Mouse (Mus musculus) adrenal gland, adult 2 months (tissue): ENCODE data around the gene Rps27rt. TPM values are rescaled to one million over a fixed set of nuclear protein-coding genes. Genes with fewer than 3 reads are reported as not detected.

ENCODE experiments used
- polyA plus RNA-seq: library from polyadenylated mRNA; depleted of rRNA; stranded (reverse); fragments of >200 nt; gene quantifications from 2 replicates; pipeline ENCODE4 v1.2.3, GENCODE M21; 2012; rRNA removed
- total RNA-seq, 2 experiments: library from RNA; stranded (reverse); gene quantifications; 2 replicates each; pipeline ENCODE4 v1.2.3; 2021

Gene Rps27rt
- total and polyA plus RNA-seq, 3 experiments, result 2.8 to 63.5 (median 29.7) TPM

Other genes starting within 250 kb of the Rps27rt start
- 10 to 100 TPM; 27.8 to 41.3 TPM for gene Cmtm7, start 200.9 kb downstream of the Rps27rt start, total RNA-seq
- gene Cmtm7, start 200.9 kb downstream of the Rps27rt start, polyA plus RNA-seq, result 187 and 230 TPM in 2 replicates
- gene Cmtm8, start 138.6 kb downstream of the Rps27rt start, total RNA-seq, result 1 to 10 TPM; 4.9 to 7.3 TPM
- 23.2 and 32.4 TPM in 2 replicates for gene Cmtm8, start 138.6 kb downstream of the Rps27rt start, polyA plus RNA-seq
- 10 to 100 TPM; 30.9 to 33.1 TPM for gene Gpd1l, start 48.8 kb downstream of the Rps27rt start, total RNA-seq
- 10.8 and 12.4 TPM in 2 replicates for gene Gpd1l, start 48.8 kb downstream of the Rps27rt start, polyA plus RNA-seq
- gene Osbpl10, start 4.2 kb downstream of the Rps27rt start, total RNA-seq, result 1 to 10 TPM; 4.4 to 6.2 TPM
- 2.6 and 3.3 TPM in 2 replicates for gene Osbpl10, start 4.2 kb downstream of the Rps27rt start, polyA plus RNA-seq